ENCODE assay signal across 8 mouse cellular contexts in genomic region chr19:6996006-6996405, GRCm38 (mm10). TPM values are rescaled to one million over a fixed set of nuclear protein-coding genes. Genes with fewer than 3 reads are reported as not detected.
DNase-seq lines count a peak whose midpoint lies in the region; ATAC-seq and TF ChIP-seq lines count a peak whose summit lies in the region.

Gene Nudt22 (minus strand): TSS chr19:6996117.
Gene Trpt1 (plus strand): TSS chr19:6996131.

- peaks cover 2 to 3% of the 10 kb centered on the region in 2 experiments; a peak in 1 of 4 replicates for H3K36me3 ChIP-seq in MEL (ENCODE audit: control insufficient read depth in 1 of 2, insufficient read depth in 2 of 2, low read length in 2 of 2)
- peaks cover 19% of the 10 kb centered on the region; the same call in 1 of the 2 replicates for H3K36me3 ChIP-seq in forebrain, postnatal 0 days (ENCODE audit: insufficient read depth)

- H3K27me3 ChIP-seq in MEL (ENCODE audit: control insufficient read depth in 1 of 2, insufficient read depth in 2 of 2, low read length in 2 of 2), result no peaks in the 10 kb centered on the region
- no peaks in the 10 kb centered on the region for H3K27me3 ChIP-seq in forebrain, postnatal 0 days (ENCODE audit: insufficient read depth, low read length)

- peak; percentile 94 for DNase-seq in MEL (ENCODE audit: low read depth, low spot score)
- DNase-seq in cerebellum, adult 11-12 months, result peak; percentile 90
- peak; percentile 73 for DNase-seq in forebrain, postnatal 0 days
- DNase-seq in heart, postnatal 36 days, result peak; percentile 88 to 89
- DNase-seq in layer of hippocampus, adult 8-10 months (ENCODE audit: low spot score in 2 of 2), result peak; percentile 79 to 83
- peak; percentile 95 for DNase-seq in lung, postnatal 10 days
- DNase-seq in ovary, postnatal 36 days (ENCODE audit: low spot score), result peak; percentile 84
- peak; percentile 61 to 73 for DNase-seq in thymus, postnatal 36 days

- peak within 1 kb of the TSS; percentile 78 for H3K9ac ChIP-seq in MEL (ENCODE audit: control insufficient read depth, low read depth, low read length, poor library complexity, severe bottlenecking)
- H3K9ac ChIP-seq in forebrain, postnatal 0 days, result peak within 1 kb of the TSS; percentile 53

- no peak for TF ChIP-seq RAD21 in MEL (IDR thresholded peaks at IDR 0.05; ENCODE audit: low read depth, low read length)

- peak within 1 kb of the TSS; percentile 63 to 89 for H3K4me3 ChIP-seq in MEL (ENCODE audit: control insufficient read depth in 1 of 2, insufficient read depth in 1 of 2, low read depth in 2 of 2, low read length in 2 of 2)
- H3K4me3 ChIP-seq in forebrain, postnatal 0 days (ENCODE audit: low read depth, low read length), result peak within 1 kb of the TSS; percentile 54

- no peaks in the 10 kb centered on the region for H3K9me3 ChIP-seq in MEL (replicated peaks; ENCODE audit: insufficient read depth, low read length)
- H3K9me3 ChIP-seq in forebrain, postnatal 0 days (ENCODE audit: low read length), result no peaks in the 10 kb centered on the region

- H3K4me2 ChIP-seq in forebrain, postnatal 0 days (ENCODE audit: low read depth), result peak within 1 kb of the TSS; percentile 70

- peaks cover 2 to 22% of the 10 kb centered on the region in 2 experiments; a peak in 3 of 4 replicates for H3K4me1 ChIP-seq in MEL (ENCODE audit: control insufficient read depth in 1 of 2, insufficient read depth in 2 of 2, low read length in 2 of 2)
- peaks cover 18% of the 10 kb centered on the region for H3K4me1 ChIP-seq in forebrain, postnatal 0 days (ENCODE audit: insufficient read depth)

- peak; percentile 59 to 68; a peak in 3 of 4 replicates for TF ChIP-seq POLR2A in MEL (IDR thresholded peaks at IDR 0.05; ENCODE audit: control insufficient read depth in 1 of 2, insufficient read depth in 1 of 2, low read depth in 1 of 2, low read length in 2 of 2, poor library complexity in 1 of 2)

- no peak for TF ChIP-seq CTCF in MEL (IDR thresholded peaks at IDR 0.05 in 2 of 3, conservative IDR thresholded peaks at IDR 0.05 in 1 of 3; ENCODE audit: control insufficient read depth in 1 of 3, insufficient read depth in 1 of 3, low read depth in 2 of 3, low read length in 3 of 3, poor library complexity in 1 of 3, severe bottlenecking in 1 of 3)
- no peak for TF ChIP-seq CTCF in forebrain, postnatal 0 days (IDR thresholded peaks at IDR 0.05; ENCODE audit: low read depth)

- peak within 1 kb of the TSS; percentile 45 for H3K27ac ChIP-seq in MEL (ENCODE audit: control insufficient read depth, low read depth, low read length)
- peak within 1 kb of the TSS; percentile 43; the same call in 1 of the 2 replicates for H3K27ac ChIP-seq in forebrain, postnatal 0 days (ENCODE audit: low read depth, low read length)

- H3K79me2 ChIP-seq in MEL (ENCODE audit: control insufficient read depth, insufficient read depth, low read length, poor library complexity), result peaks cover 4% of the 10 kb centered on the region; the same call in 1 of the 2 replicates

- no peak for TF ChIP-seq EP300 in MEL (IDR thresholded peaks at IDR 0.05; ENCODE audit: low read depth in 1 of 2, low read length in 2 of 2)

- intact Hi-C loops in heart, postnatal 36 days (cut with DNase I), result loop anchor here (5.0 kb wide), 1 partner anchor 41 kb away; the partner anchor contains the start of gene Stip1

- ATAC-seq in forebrain, postnatal 0 days, result peak; percentile 68

- WGBS in forebrain, postnatal 0 days, result 1% methylated on average over 24 of the region's 24 CpGs

TF ChIP-seq in MEL, 35 proteins besides CTCF, POLR2A, EP300 and RAD21:
- TF ChIP-seq UBTF (IDR thresholded peaks at IDR 0.05; ENCODE audit: borderline replicate concordance, insufficient read depth, low read depth, low read length), result no peak
- peak; percentile 61 for TF ChIP-seq NELFE (IDR thresholded peaks at IDR 0.05; ENCODE audit: low read depth, low read length)
- TF ChIP-seq MAZ (IDR thresholded peaks at IDR 0.05; ENCODE audit: low read depth, low read length), result peak; percentile 20; the same call in 1 of the 2 replicates
- peak; percentile 65; the same call in 1 of the 2 replicates for TF ChIP-seq HCFC1 (IDR thresholded peaks at IDR 0.05; ENCODE audit: low read depth, low read length)
- TF ChIP-seq POLR2AphosphoS2 (IDR thresholded peaks at IDR 0.05; ENCODE audit: low read length), result peak; percentile 58; the same call in 1 of the 2 replicates
- TF ChIP-seq CHD1 (IDR thresholded peaks at IDR 0.05; ENCODE audit: low read depth, low read length), result no peak
- TF ChIP-seq ELF1 (IDR thresholded peaks at IDR 0.05; ENCODE audit: low read depth, low read length), result peak; percentile 71
- peak; percentile 58 for TF ChIP-seq MXI1 (IDR thresholded peaks at IDR 0.05; ENCODE audit: low read depth, low read length)
- TF ChIP-seq TCF12 (IDR thresholded peaks at IDR 0.05; ENCODE audit: low read depth, low read length), result peak; percentile 47; the same call in 1 of the 2 replicates
- 0 out of 2 replicates have a peak, but pooled peaks have one; percentile 16 for TF ChIP-seq MAX (IDR thresholded peaks at IDR 0.05; ENCODE audit: low read length)
- no peak for TF ChIP-seq USF1 (IDR thresholded peaks at IDR 0.05; ENCODE audit: low read depth, low read length)
- peak; percentile 56; the same call in 1 of the 2 replicates for TF ChIP-seq SIN3A (IDR thresholded peaks at IDR 0.05; ENCODE audit: low read length)

RNA-seq across cellular contexts. Expression of gene Nudt22, which starts in this region (rescaled TPM):
- total RNA-seq in MEL (2012; rRNA removed), result 23.8 and 32.1 TPM in 2 replicates
- polyA plus RNA-seq in MEL (2012; ENCODE audit: insufficient read depth in 1 of 2, insufficient read length in 2 of 2, low read depth in 1 of 2, low replicate concordance in 2 of 2, missing spikeins in 1 of 2), result 10 to 100 TPM in 1 of 2 experiments, not detected in 1; 30.8 TPM
- total RNA-seq in forebrain, postnatal 0 days (2014; rRNA removed), result 7.9 and 9.5 TPM in 2 replicates
- 14.3 and 15.3 TPM in 2 replicates for polyA plus RNA-seq in forebrain, postnatal 0 days (2015; fragmentation: Nextera tagmentation; extraction: Ambion mirVana)
- total RNA-seq in heart, postnatal 36 days (2021), result 10 to 100 TPM; 27.0 to 28.9 TPM
- total RNA-seq in layer of hippocampus, adult 8-10 months (2022), result 10 to 100 TPM; 13.7 to 17.4 (median 14.2) TPM

RNA-seq across cellular contexts. Expression of gene Trpt1, which starts in this region (rescaled TPM):
- total RNA-seq in MEL (2012; rRNA removed), result 1.2 and 1.8 TPM in 2 replicates
- 1 to 10 TPM in 1 of 2 experiments, not detected in 1; 2.3 TPM for polyA plus RNA-seq in MEL (2012; ENCODE audit: insufficient read depth in 1 of 2, insufficient read length in 2 of 2, low read depth in 1 of 2, low replicate concordance in 2 of 2, missing spikeins in 1 of 2)
- 16.2 and 16.3 TPM in 2 replicates for total RNA-seq in forebrain, postnatal 0 days (2014; rRNA removed)
- 18.2 and 18.7 TPM in 2 replicates for polyA plus RNA-seq in forebrain, postnatal 0 days (2015; fragmentation: Nextera tagmentation; extraction: Ambion mirVana)
- total RNA-seq in heart, postnatal 36 days (2021), result 10 to 100 TPM; 23.0 to 25.5 TPM
- total RNA-seq in layer of hippocampus, adult 8-10 months (2022), result 10 to 100 TPM; 16.5 to 20.8 (median 16.6) TPM

Comparison
In these comparisons a context has a peak if more than half of its experiments do, and no peak if none do; other contexts are left out.
1. Peak in every context shown above with its lines: DNase-seq, ATAC-seq, H3K4me3 ChIP-seq and H3K27ac ChIP-seq.